Mouse (Mus musculus) right cerebral cortex, postnatal 4 days (tissue): ENCODE measurements around the gene Rbms3.

Experiments
- DNase-seq: peaks from one replicate; pipeline ENCODE4 v3.0.0-alpha.2; 2022

Gene Rbms3

GRCm38 (mm10) chr9:116873033-116873975 is 756.4 kb downstream of the Rbms3 start:
- DNase-seq = no peak

- DNase-seq = no peak
Observed at GRCm38 (mm10) chr9:116872346-116872745, 757.4 kb downstream of the Rbms3 start.

DNA sequence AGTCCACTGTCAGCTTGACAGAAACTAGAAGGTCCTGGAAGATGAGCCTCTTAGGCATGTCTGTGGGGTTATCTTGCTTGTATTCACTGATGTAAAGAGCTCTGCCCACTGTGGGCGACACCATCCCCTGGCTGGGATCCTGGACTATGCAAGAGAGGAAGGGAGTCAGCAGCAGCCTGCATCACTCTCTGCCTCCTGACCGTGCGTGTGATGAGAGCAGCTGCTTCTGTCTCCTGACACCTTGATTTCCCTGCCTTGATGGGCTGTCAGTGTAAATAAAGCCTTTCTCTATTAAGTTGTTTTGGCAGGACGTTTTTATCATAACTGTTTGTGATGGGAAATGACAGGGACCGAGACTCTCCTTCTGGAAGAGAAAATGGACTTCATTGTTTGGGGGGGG is 758.1 kb downstream of the Rbms3 start:
- no peak for DNase-seq

GRCm38 (mm10) chr9:116866060-116866459 is 763.7 kb downstream of the Rbms3 start:
- DNase-seq = no peak

GRCm38 (mm10) chr9:116863626-116864025 is 766.1 kb downstream of the Rbms3 start:
- DNase-seq = no peak

DNA sequence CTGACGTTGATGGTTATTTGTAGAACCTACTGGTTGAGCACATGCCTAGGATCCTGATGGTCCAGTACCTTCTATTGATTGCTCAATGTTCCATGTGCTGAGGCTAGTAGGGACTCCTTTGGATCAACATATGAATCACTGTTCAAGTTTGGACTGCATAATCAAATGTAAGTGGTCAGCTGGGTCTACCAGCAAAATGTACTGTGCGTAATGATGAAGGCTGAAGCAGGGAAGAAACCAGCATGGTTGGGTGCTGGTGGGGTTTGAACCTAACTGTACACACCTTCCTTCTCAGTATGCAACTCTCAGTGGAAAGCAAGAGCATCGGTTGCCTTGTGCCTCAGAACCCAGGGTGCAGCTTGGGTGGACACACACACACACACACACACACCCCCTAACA is 767.4 kb downstream of the Rbms3 start:
- no peak for DNase-seq

DNA sequence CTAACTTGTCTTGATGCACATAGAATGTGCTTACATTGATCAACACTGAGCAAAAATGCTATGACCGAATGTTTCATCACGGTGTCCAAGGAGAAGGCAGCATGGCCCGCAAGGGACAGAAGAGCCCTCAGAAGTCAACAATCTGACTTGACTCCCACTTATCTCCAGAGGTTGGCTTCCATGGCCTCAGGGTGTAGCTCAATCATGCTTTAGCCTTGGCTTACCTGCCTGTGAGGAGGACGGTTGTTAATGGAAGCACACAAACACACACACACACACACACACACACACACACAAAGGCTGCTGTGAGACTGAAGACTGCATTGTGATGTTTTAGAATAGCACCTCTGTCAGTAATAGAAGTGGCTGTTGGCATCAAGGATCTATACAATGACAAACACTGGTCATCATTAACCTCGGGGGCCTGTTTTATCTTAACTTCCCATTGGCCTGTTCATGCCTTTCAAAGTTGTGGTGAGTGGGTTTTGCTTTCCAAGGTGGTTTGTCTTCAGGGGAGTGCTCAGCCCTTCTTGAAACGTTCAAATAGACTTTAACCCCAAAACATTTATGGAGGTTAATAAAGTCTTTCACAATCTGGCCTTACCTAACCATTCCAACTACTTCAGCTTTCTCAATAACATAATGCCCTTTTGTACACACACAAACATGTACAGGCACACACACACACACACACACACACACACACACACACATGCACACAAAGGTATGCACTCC is 771.7 kb downstream of the Rbms3 start:
- no peak for DNase-seq

DNA sequence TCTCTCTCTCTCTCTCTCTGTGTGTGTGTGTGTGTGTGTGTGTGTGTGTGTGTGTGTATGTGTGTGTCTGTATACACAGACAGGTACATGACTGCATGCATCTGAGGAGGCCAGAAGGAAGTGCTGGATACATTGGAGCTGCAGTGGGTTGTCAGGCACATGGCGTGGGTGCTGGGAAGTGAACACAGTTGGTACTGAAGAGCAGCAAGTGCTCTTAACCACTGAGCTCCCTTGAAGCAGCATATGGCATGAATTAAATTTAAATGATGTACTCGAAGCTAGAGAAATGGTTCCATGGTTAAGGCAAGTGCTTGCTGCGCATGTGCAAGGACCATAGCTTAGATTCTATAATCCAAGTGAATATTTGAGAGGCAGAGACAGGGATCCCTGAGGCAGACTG is 772.6 kb downstream of the Rbms3 start:
- no peak for DNase-seq

- DNase-seq = no peak
Observed at GRCm38 (mm10) chr9:116855744-116856143, 774.0 kb downstream of the Rbms3 start.

DNA sequence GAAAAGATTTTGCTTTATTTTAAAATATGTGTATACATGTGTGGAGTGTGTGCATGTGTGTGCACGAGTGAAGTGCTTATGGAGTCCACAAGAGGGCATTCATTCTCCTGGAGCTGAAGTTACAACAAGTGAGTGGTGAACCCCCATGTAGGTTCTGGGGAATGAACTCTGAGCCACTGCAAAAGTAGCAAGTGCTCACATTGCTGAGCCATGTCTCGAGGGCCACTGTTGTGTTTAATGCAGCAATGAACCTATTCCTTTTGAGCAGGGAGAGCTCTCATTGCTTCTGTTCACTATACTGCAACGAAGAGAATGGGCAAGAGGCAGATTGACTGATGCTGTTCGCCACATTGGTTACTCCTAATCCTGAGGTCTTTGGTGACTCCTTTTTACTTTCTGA is 780.8 kb downstream of the Rbms3 start:
- no peak for DNase-seq

DNA sequence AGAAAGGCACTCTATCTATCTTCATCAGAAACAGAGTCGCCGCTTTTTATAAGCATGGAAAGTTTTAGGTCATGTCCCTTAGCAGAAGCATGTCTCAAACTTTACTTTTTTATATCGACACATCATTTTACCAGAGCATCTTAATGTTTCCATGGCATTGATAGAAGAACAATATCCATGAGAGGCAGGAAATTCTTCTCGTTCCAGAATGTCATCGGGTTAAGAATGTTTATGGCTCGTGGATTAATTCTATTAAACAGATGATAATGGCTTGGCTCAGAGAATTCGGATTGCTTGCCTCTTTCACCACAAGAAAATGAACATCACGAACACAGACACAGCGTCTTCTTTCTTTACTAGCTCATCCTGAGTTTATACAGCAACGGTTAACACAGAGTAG is 781.5 kb downstream of the Rbms3 start:
- DNase-seq = no peak

- no peak for DNase-seq
Observed at GRCm38 (mm10) chr9:116847241-116848135, 782.2 kb downstream of the Rbms3 start.

DNA sequence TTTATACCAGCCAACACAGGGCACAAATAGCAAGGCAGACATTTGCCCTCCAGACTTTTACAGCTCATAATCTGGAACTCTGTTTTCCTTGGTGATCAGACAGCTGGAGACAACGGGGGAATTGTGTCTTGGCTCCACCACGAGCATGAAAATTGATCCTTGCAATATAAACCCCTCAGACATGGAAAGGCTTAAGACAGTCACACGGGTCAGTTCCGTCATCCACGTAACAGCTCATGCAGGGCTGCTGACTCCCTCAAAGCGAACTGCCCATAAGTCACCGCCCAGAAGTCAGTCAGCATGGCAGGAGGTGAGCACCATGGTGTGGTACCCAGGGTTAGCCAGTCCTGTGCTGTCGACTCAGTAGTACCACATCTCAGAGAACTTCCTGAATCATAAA is 794.8 kb downstream of the Rbms3 start:
- DNase-seq = no peak

GRCm38 (mm10) chr9:116833677-116834076 is 796.0 kb downstream of the Rbms3 start:
- DNase-seq = no peak

DNA sequence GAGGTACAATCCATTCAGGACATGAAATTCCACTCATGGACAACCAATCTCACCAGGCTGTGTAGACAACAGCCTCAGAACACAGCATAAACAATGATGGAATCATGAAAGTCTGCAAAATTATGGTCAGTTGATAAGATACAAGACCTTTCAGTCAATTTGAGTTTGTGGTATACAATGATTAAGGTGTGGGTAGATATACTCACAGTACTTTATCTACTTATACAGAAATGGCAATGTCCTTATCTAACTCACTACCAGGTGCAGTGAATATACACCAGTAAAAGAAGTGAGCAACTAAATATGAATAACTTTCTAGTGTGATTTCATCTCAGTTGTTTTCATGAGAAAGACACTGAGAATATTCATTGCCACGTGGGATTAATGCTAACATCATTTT is 796.9 kb downstream of the Rbms3 start:
- no peak for DNase-seq

- no peak for DNase-seq
Observed at GRCm38 (mm10) chr9:116831386-116831785, 798.3 kb downstream of the Rbms3 start.

- no peak for DNase-seq
Observed at GRCm38 (mm10) chr9:116829929-116830328, 799.8 kb downstream of the Rbms3 start.

GRCm38 (mm10) chr9:116821601-116822000 is 808.1 kb downstream of the Rbms3 start:
- no peak for DNase-seq

DNA sequence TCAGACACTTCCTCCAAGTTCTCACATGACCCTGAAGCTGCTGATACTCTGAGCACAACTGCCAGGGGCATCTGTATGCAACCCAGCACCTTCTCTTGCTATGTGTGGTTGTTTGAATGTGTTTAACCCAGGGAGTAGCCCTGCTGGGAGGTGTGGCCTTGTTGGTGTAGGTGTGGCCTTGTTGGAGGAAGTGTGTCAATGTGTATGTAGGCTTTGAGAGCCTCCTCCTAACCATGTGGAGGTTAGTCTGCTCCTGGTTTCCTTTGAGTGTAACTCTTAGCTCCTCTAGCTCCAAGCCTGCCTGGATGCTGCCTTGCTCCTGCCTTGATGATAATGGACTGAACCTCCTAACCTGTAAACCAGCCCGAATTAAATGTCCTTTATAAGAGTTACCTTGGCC is 812.5 kb downstream of the Rbms3 start:
- DNase-seq = no peak

GRCm38 (mm10) chr9:116814495-116815094 is 815.1 kb downstream of the Rbms3 start:
- DNase-seq = no peak

GRCm38 (mm10) chr9:116813396-116813795 is 816.3 kb downstream of the Rbms3 start:
- DNase-seq = no peak

DNA sequence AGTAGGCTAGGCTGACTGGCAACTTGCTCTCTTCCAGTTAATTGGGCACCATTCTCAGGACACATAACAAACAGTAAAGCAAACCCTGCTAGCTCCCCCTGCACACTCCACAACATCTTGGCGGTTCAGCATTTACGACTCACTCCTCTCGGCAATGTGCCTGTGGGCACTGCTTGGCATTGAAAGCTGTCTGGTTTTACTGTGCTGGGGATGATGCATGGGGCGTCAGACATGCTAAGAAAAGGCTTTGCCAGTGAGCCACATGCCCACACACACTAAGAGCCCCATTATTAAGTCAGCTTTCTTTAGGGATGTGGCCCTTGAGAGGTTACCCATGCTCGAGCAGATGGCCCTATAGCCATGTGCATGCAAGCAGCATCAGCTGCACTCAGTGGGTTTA is 820.5 kb downstream of the Rbms3 start:
- DNase-seq = no peak

- DNase-seq = no peak
Observed at GRCm38 (mm10) chr9:116808401-116808800, 821.3 kb downstream of the Rbms3 start.
